12 mouse cellular contexts compared by ENCODE assay signal in the genomic region with DNA sequence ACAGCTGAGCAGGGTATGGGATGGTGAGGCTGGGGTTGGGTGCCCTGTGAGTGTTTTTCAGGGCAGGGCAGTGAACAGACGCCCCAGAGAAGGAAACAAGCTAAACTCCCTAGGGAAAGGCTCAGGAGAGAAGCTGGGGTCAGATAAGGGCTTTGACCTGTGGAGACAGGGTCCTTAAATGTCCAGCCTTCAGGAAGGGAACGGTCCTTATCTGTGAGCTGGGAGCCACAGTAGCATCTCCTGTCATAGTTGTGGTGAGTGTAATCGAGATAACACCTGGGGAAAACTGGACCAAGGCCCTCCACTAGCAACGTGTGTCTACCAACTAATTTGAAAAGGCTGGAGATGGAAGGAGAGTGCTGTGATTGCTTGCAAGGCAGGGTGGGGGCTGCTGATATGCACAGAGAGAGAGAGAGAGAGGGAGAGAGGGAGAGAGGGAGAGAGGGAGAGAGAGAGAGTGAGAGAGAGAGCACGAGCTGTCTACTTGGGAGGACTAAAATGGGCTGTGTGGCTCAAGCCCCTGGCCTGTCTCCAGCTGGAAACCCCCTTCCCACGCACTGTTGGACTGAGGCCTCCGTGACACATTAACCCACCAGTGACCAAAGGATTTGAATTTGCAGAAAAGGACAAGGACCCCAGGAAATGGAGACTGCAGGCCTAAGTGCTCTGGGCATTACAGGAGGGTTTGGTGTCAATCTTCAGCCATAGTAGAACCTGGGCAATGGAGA.
"Had no signal": no experiment of that assay in that cellular context is flagged by ENCODE, and none has a peak within 500 bp of the region (broad histone marks: within the 10 kb centered on the region; RNA-seq: fewer than 3 reads in every experiment).

No protein-coding gene starts in this region.

- H3K9me3 ChIP-seq: kidney, embryonic 15.5 days; limb, embryonic 13.5 days; midbrain, embryonic 15.5 days; neural tube, embryonic 12.5 days had no signal

- H3K27me3 ChIP-seq: kidney, embryonic 15.5 days; limb, embryonic 13.5 days; midbrain, embryonic 15.5 days; neural tube, embryonic 12.5 days had no signal

- H3K4me2 ChIP-seq: kidney, embryonic 15.5 days; limb, embryonic 13.5 days; midbrain, embryonic 15.5 days; neural tube, embryonic 12.5 days had no signal

- H3K36me3 ChIP-seq: kidney, embryonic 15.5 days; limb, embryonic 13.5 days; midbrain, embryonic 15.5 days; neural tube, embryonic 12.5 days had no signal

- H3K4me3 ChIP-seq: kidney, embryonic 15.5 days; limb, embryonic 13.5 days; midbrain, embryonic 15.5 days; neural tube, embryonic 12.5 days had no signal

- ATAC-seq: midbrain, embryonic 15.5 days had no signal

- H3K9ac ChIP-seq: kidney, embryonic 15.5 days; limb, embryonic 13.5 days; liver, embryonic 14.5 days; midbrain, embryonic 15.5 days; neural tube, embryonic 12.5 days had no signal

- DNase-seq: layer of hippocampus, adult 9-11 months; layer of hippocampus, postnatal 36 days; lung, adult 18-20 months; right cerebral cortex, postnatal 4 days; spleen, adult 18-20 months; thymus, adult 18-20 months; thymus, postnatal 14 days had no signal

- H3K27ac ChIP-seq: kidney, embryonic 15.5 days; limb, embryonic 13.5 days; liver, embryonic 14.5 days; midbrain, embryonic 15.5 days; neural tube, embryonic 12.5 days had no signal

- H3K4me1 ChIP-seq: kidney, embryonic 15.5 days had no signal
